Mouse (Mus musculus) thymus, postnatal 25 days (tissue): ENCODE results near the gene Col12a1.

Source experiments
- DNase-seq: peaks from one replicate; pipeline ENCODE4 v3.0.0; 2022

The Col12a1 gene

DNA sequence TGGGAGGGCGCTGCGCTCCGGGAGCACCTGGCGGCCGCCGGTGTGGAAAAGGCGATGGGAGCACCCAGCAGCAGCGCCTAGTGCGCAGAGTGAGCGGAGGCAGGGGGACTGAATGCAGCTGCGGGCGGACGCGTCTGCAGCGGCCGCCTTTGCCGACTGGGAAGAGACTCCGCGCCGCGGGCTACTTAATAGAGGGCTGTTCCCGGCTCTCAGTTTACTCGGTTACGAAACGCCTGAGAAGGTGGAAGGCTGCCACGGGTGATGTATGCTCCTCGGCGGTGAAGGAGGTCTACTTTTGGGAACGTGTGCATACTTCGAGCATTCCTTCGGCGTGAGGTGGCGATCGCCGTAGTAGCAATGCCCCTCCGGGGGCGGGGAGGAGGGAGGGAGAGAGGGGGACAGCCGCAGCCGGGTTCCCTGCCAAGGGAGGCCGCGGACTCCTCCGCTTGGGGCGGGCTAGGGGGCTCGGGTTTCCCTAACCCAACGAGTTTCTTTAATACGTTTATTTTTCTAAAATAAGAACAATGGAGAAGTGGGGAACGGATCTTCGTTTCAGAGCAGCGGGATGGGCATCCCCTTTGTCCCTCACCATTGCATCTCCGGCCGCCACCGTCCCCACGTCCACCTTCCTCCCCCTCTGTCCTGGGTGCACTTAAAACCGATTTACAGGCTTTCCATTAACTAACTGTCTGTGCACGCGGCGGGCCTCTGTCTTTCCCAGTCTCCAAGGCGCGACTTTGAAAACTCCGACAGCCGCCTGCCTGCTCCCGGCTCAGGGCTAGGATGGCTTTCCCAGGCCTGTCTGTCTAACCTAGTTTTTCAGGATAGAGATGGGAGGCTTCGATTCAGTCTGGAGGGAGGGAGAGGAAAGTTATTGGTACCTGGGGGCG, at the start of gene Col12a1:
Gene Col12a1 (minus strand): TSS at position 351 of the 890 bp plus-strand sequence.
- no peak for DNase-seq

DNA sequence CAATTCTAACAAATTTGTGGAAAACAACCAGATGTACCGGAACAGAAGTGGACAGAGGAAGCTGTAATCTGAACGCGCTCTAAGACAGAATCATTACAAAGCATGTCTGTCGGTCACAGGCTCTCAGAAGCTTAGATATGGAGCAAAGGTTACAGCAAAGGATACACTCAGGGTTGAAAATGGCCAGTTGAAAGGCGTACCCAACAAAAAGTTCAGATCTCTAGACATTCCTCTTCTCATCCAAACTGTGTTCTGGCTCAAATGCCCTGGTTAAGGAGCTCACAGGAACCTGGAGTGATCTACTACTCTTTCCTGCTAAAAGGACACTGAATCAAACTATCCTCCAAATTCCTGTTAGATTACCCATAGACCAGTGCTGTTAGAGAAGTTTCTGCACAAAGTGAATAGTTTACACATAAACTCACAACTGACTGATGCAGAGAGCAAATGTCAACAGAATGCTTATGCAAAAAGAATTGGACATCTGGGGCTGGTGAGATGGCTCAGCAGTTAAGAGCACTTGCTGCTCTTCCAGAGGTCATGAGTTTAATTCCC, 48.4 kb upstream of the Col12a1 start:
- no peak for DNase-seq

- DNase-seq = no peak
These were observed 46.7 kb upstream of the Col12a1 start for GRCm38 (mm10) chr9:79765329-79765728.

GRCm38 (mm10) chr9:79762519-79762918, 43.9 kb upstream of the Col12a1 start:
- DNase-seq = no peak

- no peak for DNase-seq
These were observed 41.4 kb upstream of the Col12a1 start for GRCm38 (mm10) chr9:79760076-79760475.

DNA sequence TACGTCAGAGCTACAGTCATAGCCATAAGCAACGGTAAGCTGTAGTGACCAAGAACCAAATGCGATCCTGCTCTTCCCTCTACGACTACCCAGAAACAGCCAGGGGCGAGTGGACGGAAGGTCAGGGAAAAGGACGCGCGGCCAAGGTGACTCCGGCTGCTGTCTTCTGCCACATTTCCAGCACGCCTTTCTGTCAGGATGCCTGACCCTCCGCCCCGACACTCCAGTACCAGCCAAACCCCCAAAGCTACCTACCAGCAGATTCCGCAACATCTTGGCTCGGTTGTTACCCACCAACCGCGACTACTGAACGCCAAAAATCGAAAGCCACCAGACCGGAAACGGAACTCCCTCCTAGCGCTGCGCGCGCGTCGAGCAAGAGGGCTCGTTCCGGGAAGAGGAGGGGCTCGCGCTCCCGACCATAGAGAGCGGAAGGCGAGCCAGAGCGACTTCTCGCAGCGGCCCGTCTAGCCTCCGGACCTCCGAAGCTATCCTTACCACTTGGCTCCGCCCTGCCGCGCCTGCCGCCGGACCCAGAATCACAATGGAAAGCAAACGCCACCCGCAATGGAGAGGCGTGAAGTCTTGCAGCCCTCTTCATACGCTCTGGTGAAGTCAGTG, 40.9 kb upstream of the Col12a1 start, which contains the start of gene Cox7a2:
Gene Cox7a2 (minus strand): TSS at position 494 of the 621 bp plus-strand sequence.
- DNase-seq = peak; percentile 93

DNA sequence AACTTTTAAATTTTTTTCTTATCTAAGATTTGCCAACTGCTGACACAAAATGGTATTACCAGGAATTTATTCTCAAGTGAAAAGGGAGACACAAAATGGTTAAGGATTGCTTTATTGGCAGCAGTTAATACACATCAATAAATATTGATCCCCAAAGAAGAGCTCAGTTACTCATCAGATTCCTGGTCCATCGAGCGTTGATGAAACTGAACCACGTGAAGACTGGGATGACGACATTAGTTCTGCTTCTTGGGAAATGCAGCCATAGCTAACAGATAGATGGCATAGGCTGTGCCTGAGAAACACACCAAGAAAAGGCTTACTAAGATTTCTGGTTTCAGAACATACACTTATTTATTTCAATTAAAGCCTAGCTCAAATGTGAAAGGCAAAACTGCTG, 36.7 kb upstream of the Col12a1 start:
- DNase-seq = no peak

GRCm38 (mm10) chr9:79751846-79752245, 33.2 kb upstream of the Col12a1 start:
- DNase-seq = no peak

- no peak for DNase-seq
These were observed 32.1 kb upstream of the Col12a1 start for GRCm38 (mm10) chr9:79750709-79751108.

- no peak for DNase-seq
These were observed 26.4 kb upstream of the Col12a1 start for GRCm38 (mm10) chr9:79745036-79745435.

DNA sequence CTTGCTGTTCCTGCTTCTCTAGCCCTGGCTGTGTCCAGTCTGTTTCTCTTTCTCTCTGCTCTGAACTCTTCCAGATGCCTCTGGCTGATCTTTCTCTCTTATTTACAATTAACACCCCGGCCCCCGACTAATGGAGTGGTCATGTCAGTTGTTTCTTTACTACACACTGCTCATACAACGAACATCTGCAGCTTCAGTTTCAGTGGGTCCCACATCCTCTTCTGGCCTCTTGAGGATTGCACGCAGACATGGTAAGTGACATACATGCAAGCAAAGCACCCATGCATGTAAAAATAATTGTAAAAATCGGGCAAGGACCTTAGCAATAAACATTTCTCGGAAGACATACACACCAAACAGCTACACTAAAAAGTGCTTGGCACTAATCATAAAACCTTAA, 17.0 kb upstream of the Col12a1 start:
- no peak for DNase-seq

DNA sequence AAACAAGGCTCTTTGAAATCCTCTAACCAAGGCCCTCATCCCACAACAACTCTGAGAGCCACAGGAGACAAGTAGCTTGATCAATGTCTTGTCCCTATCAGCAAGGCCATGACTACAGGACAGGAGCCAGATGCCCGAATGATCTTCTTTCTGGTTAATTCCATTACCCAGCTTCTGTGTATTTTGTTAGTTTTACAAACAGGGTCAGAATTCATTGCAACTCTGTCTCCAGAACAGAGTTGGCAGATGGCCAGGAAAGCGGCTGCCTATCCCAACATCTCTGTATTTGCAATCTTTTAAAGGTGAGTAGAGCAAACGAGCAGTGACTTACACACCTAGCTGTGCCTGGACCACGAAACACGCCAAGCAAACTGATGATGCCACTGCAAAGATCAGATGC, 11.7 kb upstream of the Col12a1 start:
- no peak for DNase-seq

- DNase-seq = no peak
These were observed 4.5 kb upstream of the Col12a1 start for GRCm38 (mm10) chr9:79723090-79723489.

GRCm38 (mm10) chr9:79721056-79721455, 2.4 kb upstream of the Col12a1 start:
- no peak for DNase-seq

DNA sequence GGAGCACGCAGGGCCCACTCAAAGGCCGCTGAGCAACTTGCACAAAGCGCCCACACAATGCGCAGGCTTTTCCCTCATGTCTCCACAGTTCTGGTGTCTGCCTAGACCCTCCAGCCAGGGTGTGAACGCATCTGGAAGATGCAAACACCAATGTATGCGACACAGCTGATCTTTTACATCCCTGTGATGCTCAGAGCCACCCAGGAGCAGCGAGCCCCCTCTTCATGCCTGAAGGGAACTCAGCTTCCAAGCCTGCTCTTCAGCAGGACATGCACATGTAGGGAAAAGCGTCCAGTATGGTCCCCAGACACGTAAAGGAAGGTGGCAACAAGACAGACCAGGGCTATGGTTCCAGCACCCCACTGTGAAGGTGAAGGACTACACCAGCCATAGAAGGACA, 1.5 kb upstream of the Col12a1 start:
- no peak for DNase-seq

DNA sequence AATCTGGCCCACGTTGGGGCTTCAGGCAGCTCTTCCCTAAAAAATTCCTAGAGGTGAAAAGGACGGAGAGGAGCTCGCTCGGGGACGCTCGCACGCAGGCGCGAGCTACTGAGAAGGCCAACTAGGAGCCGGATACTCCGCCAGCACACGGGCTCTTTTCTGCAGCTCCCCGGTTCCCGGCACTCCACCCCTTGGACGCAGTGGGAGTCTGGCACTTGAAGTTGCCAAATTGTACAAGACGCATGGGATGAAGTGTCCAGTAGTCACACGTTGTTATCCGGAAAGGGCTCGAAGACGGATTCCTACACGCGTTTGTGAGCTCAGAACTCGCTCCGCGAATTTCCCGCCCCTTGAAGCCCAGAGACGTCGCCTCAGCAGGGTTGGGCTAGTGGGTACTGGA, 820 bp upstream of the Col12a1 start:
- no peak for DNase-seq

DNA sequence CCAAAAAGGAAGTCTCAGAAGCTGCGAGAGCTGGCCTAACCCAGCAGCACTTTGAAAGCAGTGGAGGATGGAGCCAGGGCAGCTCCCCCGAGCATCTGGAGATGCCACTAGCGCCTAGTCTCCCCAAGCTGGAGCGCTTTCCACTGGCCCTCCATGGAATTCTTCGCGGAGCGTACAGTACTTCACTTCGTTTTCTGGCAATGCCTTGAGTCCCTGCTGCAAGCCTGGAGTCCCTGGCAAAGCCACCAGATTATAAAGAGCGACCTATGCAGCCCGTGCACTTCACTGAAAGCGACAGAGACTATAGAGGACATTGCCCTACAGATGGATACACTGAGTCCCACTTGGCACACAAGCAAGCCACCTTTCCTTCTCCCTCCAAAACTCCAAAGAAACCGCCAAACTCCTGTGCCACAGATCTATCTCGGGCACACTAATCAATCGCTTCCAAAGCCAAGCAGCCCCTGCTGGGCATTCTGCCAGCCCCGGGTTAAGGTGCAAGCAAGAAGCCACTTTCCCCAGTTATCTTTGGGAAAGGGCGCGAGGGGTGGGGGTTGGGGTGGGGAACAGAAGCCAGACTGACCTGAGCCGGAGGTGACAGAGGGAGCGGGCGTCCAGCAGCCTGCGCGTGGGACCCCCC, 675 bp downstream of the Col12a1 start:
- no peak for DNase-seq

DNA sequence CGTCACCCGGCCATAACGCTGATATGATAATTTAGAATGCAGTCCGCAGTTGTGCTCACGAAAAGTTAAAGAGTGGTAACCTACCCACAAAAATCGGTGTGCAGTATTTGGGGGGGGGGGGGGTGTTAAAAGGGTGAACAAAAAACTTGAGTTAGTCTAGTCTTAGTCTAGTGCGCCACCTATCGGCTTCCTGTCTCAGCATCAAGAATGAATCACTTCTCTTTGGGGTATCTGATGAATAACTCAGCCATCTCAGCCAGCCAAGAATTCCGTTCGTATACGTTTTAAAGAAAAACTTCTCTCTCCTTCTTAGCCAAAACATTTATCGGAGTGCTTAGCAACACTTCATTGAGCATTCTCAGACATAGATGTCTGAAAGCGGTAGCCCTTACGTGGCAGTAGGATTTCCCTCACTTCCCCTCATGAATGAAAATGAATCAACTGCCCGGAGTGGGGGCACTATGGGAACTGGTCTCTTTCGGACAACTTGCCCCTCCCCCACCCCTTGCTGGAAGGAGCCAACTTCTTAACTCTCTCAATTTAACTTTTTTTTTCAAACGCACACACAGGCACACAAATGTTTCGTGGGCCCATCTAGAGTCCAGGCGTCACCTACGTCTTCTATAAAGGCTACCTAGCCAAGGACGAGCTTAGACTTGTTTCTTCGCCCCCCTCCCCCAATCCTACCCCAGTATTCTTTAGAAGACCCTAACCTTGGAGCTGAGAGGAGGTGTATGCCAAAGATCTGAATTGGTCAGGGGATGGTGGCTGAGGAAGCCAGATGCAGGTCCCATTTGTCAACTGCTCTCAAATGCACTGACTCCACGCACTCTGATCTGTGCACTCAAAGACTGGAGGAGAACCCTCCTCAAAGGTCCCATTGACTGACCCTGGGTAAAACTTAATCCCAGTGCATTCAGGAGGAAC, 1.5 kb downstream of the Col12a1 start:
- DNase-seq = peak; percentile 27

DNA sequence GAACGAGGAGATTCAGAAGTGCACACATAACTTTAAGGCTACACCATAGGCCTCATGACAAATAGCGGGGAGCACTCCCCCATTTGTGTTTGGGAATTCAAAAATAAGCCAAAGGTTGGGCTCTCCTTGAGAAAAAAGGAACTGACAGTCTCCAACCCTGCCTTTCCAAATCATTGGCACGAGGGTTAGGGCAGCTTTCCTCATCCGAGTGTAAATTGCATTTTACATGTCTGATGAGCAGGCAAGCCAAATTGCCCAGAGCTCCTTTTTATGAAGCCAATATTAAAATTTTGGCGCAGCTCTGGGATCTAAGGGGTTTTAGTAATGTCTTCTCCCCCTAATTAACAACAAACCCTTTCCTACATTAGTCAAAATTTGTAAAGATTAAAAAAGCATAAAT, 2.1 kb downstream of the Col12a1 start:
- no peak for DNase-seq

DNA sequence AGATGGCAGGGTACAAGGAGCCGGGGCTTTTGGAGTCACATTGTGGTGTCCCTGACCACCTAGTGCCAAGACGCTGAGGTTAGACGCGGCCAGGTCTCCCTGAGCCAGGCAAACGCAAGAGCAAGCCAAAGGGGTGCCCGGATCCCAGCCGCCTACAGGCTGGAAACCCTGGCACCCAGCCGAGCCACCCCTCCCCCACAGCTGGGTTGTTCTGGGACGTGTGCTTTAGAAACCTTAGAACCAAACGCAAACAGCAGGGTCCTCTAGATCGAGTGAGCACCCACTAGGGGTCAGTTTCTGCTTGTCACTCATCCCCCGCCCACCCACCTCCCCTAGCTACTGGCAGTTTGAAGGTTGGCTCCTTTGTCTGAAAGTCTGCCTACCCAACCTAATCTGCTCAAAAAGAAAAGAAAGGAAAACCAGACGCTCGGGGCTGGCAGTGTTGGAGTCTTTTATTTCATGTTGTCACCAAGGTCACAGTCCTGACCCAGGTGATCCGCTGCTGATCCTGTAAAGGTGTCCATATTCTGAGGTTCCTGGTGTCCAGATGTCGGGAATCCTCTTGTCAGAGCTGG, 4.1 kb downstream of the Col12a1 start:
- no peak for DNase-seq

DNA sequence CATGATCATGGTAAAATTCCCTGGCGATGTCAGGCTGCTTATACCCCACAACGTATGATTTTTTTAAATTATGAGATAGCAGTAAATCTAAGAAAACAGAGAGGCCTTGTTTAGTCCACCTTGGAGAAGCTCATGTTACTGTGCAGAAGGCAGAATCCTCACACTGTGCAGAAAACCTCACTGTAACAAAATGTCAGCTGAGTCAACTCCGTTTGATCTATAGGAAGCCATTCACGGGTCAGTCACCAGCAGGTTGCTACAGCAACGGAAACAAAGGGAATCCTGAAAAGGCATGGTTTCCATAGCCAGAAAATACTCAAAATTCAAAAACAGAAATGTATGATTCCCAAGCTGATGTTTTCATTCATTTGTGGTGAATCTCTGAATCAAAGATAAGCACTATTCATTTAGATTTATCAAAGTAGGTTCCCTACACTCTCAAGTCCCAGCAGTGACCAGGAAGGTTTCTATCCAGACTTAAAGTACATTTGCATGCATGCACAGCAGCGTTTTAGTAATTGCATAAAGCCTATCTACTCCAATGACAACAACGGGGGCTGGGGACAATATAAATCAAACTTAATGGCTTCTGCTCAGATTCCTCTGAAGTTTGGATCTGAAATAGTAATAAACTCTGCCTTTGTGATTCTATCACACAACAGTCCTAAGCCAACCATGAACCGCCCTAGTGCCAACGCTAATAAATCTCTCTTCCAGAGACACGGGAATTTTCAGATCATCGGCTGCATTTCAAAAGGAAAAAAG, 28.7 kb downstream of the Col12a1 start:
- no peak for DNase-seq
